Mouse (Mus musculus) urinary bladder, postnatal 10 days (tissue): ENCODE data around the gene Vmn1r55.
"Not testable (repeated sequence)": the region's sequence is repeated elsewhere in the genome, so short reads cannot be mapped to it uniquely, and the experiment has no call there.

ENCODE experiments used
- DNase-seq: peaks from one replicate; pipeline ENCODE4 v3.0.0; 2022; ENCODE audit warnings: low spot score

Vmn1r55 gene

GRCm38 (mm10) chr7:5081241-5081640, 68.2 kb downstream of the Vmn1r55 start:
- DNase-seq = no peak

- no peak for DNase-seq
Observed at GRCm38 (mm10) chr7:5080815-5081214, 68.7 kb downstream of the Vmn1r55 start.

DNA sequence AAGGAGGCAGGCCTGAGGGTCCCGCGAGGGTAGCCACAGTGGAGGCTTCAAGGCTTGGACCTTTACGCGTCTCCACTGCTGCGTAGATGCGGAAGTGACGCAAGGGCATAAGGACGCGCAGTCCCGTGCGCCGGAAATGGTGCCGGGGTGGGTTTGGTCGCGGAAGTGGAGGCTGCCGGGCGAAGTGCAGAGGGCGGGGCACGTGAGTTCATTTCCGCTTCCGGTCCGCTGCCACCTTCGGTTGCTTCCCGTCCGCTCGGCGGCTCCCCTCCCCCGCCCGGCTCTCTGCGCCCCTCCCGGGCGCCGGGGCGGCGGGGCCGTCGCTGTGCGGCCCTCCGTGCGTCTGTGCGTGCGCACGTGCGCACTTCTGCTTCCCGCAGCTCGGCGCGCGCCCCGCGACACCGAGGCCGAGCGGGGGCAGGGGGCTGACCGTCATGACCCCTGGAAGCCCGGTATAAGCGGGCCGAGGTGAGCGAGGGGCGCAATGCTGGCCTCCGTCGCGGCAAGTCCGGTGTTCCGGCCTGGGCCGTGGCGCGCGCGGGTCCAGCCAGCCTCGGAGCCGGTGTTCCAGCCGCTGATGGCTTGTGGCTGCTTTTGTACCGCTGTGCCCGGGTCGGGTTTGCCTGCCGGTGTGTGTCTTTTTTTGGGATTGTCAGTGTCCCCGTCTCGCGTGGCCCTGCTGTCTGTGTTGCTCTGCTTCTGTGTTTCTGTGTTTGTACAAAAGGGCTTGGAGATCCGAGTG, 69.3 kb downstream of the Vmn1r55 start, which contains the start of gene Epn1:
Epn1 (plus strand) TSS at position 226 of the 742 bp plus-strand sequence.
- peak; percentile 84 for DNase-seq

DNA sequence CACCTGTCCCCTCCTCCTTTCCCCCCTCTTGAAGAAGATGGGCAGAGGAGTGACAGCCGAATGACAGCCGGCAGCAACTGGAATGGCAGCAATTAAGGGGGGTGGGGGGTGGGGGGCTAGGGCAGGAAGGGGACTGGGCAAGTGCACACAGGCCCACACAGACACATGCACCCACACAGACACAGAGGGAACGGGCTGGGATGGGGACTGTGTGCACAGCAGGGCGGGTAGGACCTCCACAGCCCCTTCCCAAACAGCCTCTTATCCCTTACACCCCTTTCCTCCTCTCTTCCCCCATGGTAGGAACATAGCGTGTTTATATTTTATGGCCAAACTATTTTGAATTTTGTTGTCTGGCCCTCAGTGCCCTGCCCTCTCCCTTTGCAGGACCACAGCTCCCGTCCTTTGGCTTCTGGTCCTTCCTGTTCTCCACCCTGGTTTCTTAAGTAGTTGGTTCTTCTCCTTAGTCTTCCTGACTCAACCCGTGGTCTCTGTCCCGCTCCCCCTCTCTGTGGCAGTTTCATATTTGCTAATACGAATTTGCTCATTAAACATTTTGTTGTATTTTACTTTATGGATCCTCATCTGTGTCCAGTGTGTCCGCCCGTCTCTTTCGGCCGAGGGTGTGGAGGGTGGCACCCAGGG, 70.0 kb downstream of the Vmn1r55 start:
- not testable (repeated sequence) for DNase-seq
